Mouse (Mus musculus): ENCODE results near the gene Atp2a1. TPM values are rescaled to one million over a fixed set of nuclear protein-coding genes. Genes with fewer than 3 reads are reported as not detected.
A peak's percentile ranks its signal among the peaks of the same experiment; 100 is the strongest.

Gene Atp2a1
- total RNA-seq, 2 experiments from 2014 or later: 0.21 TPM; not detected in 1

GRCm38 (mm10) chr7:126458844-126459618 lies 3.9 kb downstream of the Atp2a1 start:
- DNase-seq (ENCODE audit: low spot score in 2 of 2): no peak
- intact Hi-C loops (cut with DNase I): loop anchor here (5.0 kb wide), 1 partner anchor 52 kb away; no protein-coding TSS in a partner anchor

GRCm38 (mm10) chr7:126458225-126458624 lies 4.7 kb downstream of the Atp2a1 start:
- intact Hi-C loops (cut with DNase I): loop anchor here (5.0 kb wide), 1 partner anchor 51 kb away; no protein-coding TSS in a partner anchor
- no peak for DNase-seq (ENCODE audit: low spot score in 2 of 2)

GRCm38 (mm10) chr7:126456382-126457266 lies 6.3 kb downstream of the Atp2a1 start:
- intact Hi-C loops (cut with DNase I): loop anchor here (5.0 kb wide), 1 partner anchor 49 kb away; no protein-coding TSS in a partner anchor
- DNase-seq (ENCODE audit: low spot score in 2 of 2): no peak

- intact Hi-C loops (cut with DNase I): loop anchor here (5.0 kb wide), 1 partner anchor 48 kb away; no protein-coding TSS in a partner anchor
- DNase-seq (ENCODE audit: low spot score in 2 of 2): no peak
Measured at GRCm38 (mm10) chr7:126455242-126455641, 7.7 kb downstream of the Atp2a1 start.

GRCm38 (mm10) chr7:126453861-126454260 lies 9.0 kb downstream of the Atp2a1 start:
- intact Hi-C loops (cut with DNase I): no loop called here
- DNase-seq (ENCODE audit: low spot score in 2 of 2): no peak

- no peak for DNase-seq (ENCODE audit: low spot score in 2 of 2)
- intact Hi-C loops (cut with DNase I): no loop called here
Measured at GRCm38 (mm10) chr7:126452244-126452643, 10.7 kb downstream of the Atp2a1 start.

- intact Hi-C loops (cut with DNase I): no loop called here
- no peak for DNase-seq (ENCODE audit: low spot score in 2 of 2)
Measured at GRCm38 (mm10) chr7:126450641-126451040, 12.3 kb downstream of the Atp2a1 start.

- intact Hi-C loops (cut with DNase I): no loop called here
- DNase-seq (ENCODE audit: low spot score in 2 of 2): no peak
Measured at GRCm38 (mm10) chr7:126449991-126450390, 12.9 kb downstream of the Atp2a1 start.

GRCm38 (mm10) chr7:126448481-126448880 lies 14.4 kb downstream of the Atp2a1 start:
- no peak for DNase-seq (ENCODE audit: low spot score in 2 of 2)
- intact Hi-C loops (cut with DNase I): no loop called here

- no peak for DNase-seq (ENCODE audit: low spot score in 2 of 2)
- intact Hi-C loops (cut with DNase I): no loop called here
Measured at GRCm38 (mm10) chr7:126446217-126446616, 16.7 kb downstream of the Atp2a1 start.

- intact Hi-C loops (cut with DNase I): no loop called here
- DNase-seq (ENCODE audit: low spot score in 2 of 2): no peak
Measured at GRCm38 (mm10) chr7:126445104-126445815, 17.6 kb downstream of the Atp2a1 start.

- intact Hi-C loops (cut with DNase I): no loop called here
- DNase-seq (ENCODE audit: low spot score in 2 of 2): no peak
Measured at GRCm38 (mm10) chr7:126444536-126444935, 18.4 kb downstream of the Atp2a1 start.

- no peak for DNase-seq (ENCODE audit: low spot score in 2 of 2)
- intact Hi-C loops (cut with DNase I): no loop called here
Measured at GRCm38 (mm10) chr7:126443997-126444396, 18.9 kb downstream of the Atp2a1 start.

GRCm38 (mm10) chr7:126440134-126440533 lies 22.8 kb downstream of the Atp2a1 start:
- DNase-seq (ENCODE audit: low spot score in 2 of 2): no peak
- intact Hi-C loops (cut with DNase I): no loop called here

GRCm38 (mm10) chr7:126436851-126437250 lies 26.1 kb downstream of the Atp2a1 start:
- DNase-seq (ENCODE audit: low spot score in 2 of 2): peak in 1 of 2 experiments; percentile 22
- intact Hi-C loops (cut with DNase I): no loop called here

- no peak for DNase-seq (ENCODE audit: low spot score in 2 of 2)
- intact Hi-C loops (cut with DNase I): no loop called here
Measured at GRCm38 (mm10) chr7:126435801-126436200, 27.1 kb downstream of the Atp2a1 start.

- DNase-seq (ENCODE audit: low spot score in 2 of 2): no peak
- intact Hi-C loops (cut with DNase I): no loop called here
Measured at GRCm38 (mm10) chr7:126434726-126435125, 28.2 kb downstream of the Atp2a1 start.

- intact Hi-C loops (cut with DNase I): no loop called here
- no peak for DNase-seq (ENCODE audit: low spot score in 2 of 2)
Measured at GRCm38 (mm10) chr7:126430167-126430566, 32.7 kb downstream of the Atp2a1 start.

GRCm38 (mm10) chr7:126429503-126429898 lies 33.4 kb downstream of the Atp2a1 start:
- DNase-seq (ENCODE audit: low spot score in 2 of 2): no peak
- intact Hi-C loops (cut with DNase I): no loop called here

All from left cerebral cortex, postnatal 14 days (tissue).